Mouse (Mus musculus) stomach, postnatal 0 days (tissue): ENCODE results near the gene Epb41l2.

Experiments used
- CTCF ChIP-seq: IDR thresholded peaks from 2 replicates; pipeline ENCODE4 v1.5.1; 2016; ENCODE audit warnings: antibody characterized with exemption, low read depth, mild to moderate bottlenecking, moderate library complexity
- EP300 ChIP-seq: optimal IDR thresholded peaks from 2 replicates; pipeline ENCODE3; 2016; ENCODE audit warnings: antibody characterized with exemption

DNA sequence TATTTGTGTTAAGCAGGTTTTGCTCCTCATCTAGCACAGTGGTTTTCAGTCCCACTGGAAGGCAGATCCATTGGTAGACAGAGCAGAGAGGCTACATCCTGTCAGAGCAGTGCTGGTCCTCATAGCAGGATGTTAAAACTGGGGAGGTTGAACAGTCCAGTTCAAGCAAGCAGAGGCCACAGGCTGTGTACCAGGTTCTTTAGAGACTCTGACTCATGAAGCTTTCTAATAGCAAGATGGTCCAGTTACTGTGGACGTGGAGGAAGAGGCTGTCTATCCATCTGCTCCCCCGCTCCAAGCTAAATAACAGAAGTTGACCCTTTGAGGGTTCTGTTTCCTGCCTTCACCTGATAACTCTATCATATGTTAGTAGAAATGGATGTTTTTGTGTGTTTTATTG is 41.8 kb downstream of the Epb41l2 start:
- TF ChIP-seq CTCF (no peak), EP300 (no peak)
